Mouse (Mus musculus): ENCODE results near the gene Cyp2b10.
"Not testable (repeated sequence)": the region's sequence is repeated elsewhere in the genome, so short reads cannot be mapped to it uniquely, and the experiment has no call there.

Gene Cyp2b10

DNA sequence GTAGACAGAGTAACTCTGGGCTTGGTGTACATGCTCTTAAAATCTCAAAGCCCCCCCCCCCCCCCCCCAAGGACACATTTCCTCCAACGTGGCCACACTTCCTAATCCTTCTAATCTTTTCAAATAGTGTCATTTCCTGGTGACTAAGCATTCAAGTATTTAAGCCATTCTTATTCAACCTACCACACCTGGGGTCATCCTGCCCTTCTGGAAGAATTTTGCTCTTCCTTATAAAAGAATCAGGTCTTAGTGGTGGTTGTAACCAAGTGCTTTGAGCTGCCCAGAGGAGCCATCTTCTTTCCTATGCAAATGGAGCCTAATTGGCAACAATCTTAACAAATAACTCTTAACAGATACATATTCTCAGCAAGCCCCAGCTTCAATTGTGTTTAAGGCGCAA, 12.6 kb downstream of the Cyp2b10 start:
- no peak for DNase-seq (ENCODE audit: low read depth, low spot score)

DNA sequence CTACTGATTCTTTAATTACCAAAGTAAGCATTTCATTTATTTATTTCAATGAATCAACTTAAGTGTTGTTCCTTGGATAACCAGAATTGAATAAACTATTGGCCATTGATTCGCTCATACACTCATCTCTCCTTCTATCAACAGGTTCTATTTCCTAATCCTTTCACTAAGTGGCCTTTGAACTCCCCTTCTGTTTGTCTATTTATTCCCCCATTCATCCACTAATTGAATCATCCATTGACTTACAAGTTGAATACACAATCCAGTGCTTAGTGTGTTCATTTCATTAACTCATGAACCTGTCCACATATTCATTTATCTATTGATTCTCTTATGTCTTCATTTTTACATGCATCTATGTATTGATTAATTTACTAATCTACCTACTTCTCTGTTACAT, 18.7 kb downstream of the Cyp2b10 start:
- no peak for DNase-seq (ENCODE audit: low read depth, low spot score)

DNA sequence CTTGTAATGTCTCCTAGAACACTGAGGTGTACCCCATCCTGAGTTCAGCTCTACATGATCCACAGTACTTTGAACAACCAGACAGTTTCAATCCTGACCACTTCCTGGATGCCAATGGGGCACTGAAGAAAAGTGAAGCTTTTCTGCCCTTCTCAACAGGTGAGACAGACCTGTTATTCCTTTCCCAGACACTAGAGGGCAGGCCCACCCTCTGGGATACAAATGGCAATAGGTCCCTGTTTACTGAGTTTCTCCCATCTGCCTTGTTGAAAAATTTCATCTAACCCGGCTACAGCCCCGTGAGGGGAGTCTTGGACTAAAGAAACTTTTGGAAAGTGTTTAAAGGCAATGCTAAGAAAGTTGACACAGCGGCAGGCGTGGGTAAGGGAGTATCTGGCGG, 19.9 kb downstream of the Cyp2b10 start:
- not testable (repeated sequence) for DNase-seq (ENCODE audit: low read depth, low spot score)

DNA sequence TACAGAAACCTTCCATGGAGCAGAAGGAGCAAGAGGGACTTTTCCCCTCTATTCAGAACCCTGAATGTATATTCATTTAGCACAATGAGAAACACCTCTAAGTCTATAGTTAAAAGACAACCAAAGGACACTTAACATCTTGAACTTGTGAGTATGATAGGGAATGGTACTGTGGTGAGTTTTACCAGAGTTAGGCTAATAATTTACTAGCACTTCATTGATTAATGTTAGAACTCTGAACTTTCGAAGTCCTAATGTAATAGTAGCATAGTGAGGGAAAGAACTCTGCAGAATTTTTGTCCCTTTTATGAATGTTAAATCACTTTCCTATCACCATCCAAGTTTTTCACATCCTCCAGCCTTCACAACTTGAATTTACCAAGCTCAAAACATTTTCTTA, 22.0 kb downstream of the Cyp2b10 start:
- DNase-seq (ENCODE audit: low read depth, low spot score): no peak

DNA sequence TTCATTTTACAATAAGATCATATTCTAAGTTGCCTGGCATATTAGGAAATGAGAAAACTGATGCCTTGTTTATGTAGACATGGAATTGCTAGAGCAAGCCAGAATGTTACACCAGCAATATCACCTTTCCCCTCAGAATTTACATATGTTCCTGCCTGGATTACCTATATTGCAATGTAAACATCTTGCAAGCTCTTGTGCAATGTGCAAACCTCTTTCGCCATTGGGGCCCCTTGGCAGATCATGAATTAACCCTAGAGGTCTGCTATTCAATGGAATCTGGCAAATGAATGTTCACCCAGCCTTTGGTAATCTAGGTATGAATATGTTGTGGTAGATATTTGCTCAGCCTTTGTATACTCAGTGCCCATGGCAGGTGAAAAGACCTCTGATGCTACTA, 47.9 kb downstream of the Cyp2b10 start:
- DNase-seq (ENCODE audit: low read depth, low spot score): no peak

Data from retina, postnatal 7 days (tissue).